Mouse (Mus musculus): ENCODE measurements at regions not wholly inside any gene's neighbourhood (a gene's known extent, or its start where the extent isn't known, plus 50 kb on each side); places are given as distances from the start of the nearest gene placed in this dataset.

GRCm38 (mm10) chr5:99165807-99166360 lies 128.7 kb upstream of the Prkg2 start:
- H3K4me3 ChIP-seq: no peak overlapping the region
- 45% methylated on average over 3 of the region's 3 CpGs for WGBS
- H3K4me1 ChIP-seq: peaks cover 3% of the 10 kb centered on the region; the same call in 1 of the 2 replicates
- H3K4me2 ChIP-seq (replicated peaks): no peak overlapping the region
- no peaks in the 10 kb centered on the region for H3K36me3 ChIP-seq
- H3K9ac ChIP-seq: no peak overlapping the region
- H3K27me3 ChIP-seq: no peaks in the 10 kb centered on the region
- H3K9me3 ChIP-seq (replicated peaks): no peaks in the 10 kb centered on the region
- H3K27ac ChIP-seq: no peak overlapping the region
- no peak for ATAC-seq (ENCODE audit: low FRiP score)

DNA sequence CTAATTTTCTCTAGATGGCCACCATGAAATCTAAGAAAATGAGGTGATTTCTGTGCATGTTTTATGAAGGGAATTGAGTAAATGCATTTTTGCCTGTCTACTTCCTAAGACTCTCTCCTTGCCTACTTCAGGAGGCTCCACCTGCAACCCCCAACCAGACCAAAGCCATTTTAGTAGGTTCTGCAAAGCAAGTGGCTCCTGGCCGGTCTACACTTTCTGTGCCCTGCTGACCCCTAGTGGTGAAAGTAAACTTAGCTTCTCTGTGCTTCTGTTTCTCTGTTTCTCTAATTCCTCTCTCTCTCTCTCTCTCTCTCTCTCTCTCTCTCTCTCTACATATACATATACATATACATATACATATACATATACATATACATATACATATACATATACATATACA lies 120.8 kb upstream of the Prkg2 start:
- no peak overlapping the region for H3K4me2 ChIP-seq (replicated peaks)
- no peaks in the 10 kb centered on the region for H3K27me3 ChIP-seq
- H3K9ac ChIP-seq: no peak overlapping the region
- H3K9me3 ChIP-seq (replicated peaks): no peaks in the 10 kb centered on the region
- H3K4me3 ChIP-seq: no peak overlapping the region
- no peaks in the 10 kb centered on the region for H3K36me3 ChIP-seq
- 0% methylated on average over 1 of the region's 1 CpGs for WGBS
- H3K4me1 ChIP-seq: no peaks in the 10 kb centered on the region
- ATAC-seq (ENCODE audit: low FRiP score): no peak
- H3K27ac ChIP-seq: no peak overlapping the region

DNA sequence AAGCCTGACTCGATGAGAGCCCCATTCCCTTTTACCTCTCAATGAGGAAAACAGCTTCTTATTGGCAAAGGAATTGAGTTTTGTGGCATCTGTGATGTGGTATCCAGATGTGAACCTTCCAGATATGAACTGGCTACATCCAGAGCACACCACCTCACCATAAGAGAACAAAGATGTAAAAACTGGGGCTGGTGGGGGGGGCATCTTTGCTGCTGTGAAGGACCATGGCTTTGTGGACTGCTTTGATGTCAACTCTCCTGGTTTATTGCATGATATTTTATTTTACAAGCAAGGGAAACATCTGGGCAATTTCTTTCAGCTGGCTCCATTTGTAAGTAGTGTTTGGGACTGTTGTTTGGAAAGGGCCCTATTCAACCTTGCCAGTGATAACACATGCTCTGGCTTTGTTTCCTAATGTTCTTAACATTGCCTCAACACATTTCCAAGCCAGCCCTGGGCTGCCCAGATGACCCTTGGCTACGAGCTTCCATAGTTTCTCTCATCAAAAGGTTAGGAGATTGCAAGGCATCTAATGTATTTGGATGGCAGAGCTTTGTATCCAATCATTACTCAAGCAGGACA lies 116.2 kb upstream of the Prkg2 start:
- H3K9ac ChIP-seq: no peak overlapping the region
- WGBS: 81% methylated on average over 2 of the region's 2 CpGs
- no peaks in the 10 kb centered on the region for H3K4me1 ChIP-seq
- no peaks in the 10 kb centered on the region for H3K27me3 ChIP-seq
- no peak overlapping the region for H3K4me2 ChIP-seq (replicated peaks)
- ATAC-seq (ENCODE audit: low FRiP score): no peak
- no peak overlapping the region for H3K4me3 ChIP-seq
- H3K36me3 ChIP-seq: no peaks in the 10 kb centered on the region
- no peak overlapping the region for H3K27ac ChIP-seq
- H3K9me3 ChIP-seq (replicated peaks): no peaks in the 10 kb centered on the region

GRCm38 (mm10) chr5:99152299-99152698 lies 115.1 kb upstream of the Prkg2 start:
- WGBS: 91% methylated on average over 4 of the region's 4 CpGs

GRCm38 (mm10) chr5:99149904-99150303 lies 112.8 kb upstream of the Prkg2 start:
- H3K4me1 ChIP-seq: no peaks in the 10 kb centered on the region
- H3K27ac ChIP-seq: no peak overlapping the region
- H3K4me2 ChIP-seq (replicated peaks): no peak overlapping the region
- H3K9ac ChIP-seq: no peak overlapping the region
- 31% methylated on average over 1 of the region's 1 CpGs for WGBS
- no peaks in the 10 kb centered on the region for H3K27me3 ChIP-seq
- H3K9me3 ChIP-seq (replicated peaks): no peaks in the 10 kb centered on the region
- no peaks in the 10 kb centered on the region for H3K36me3 ChIP-seq
- ATAC-seq (ENCODE audit: low FRiP score): no peak
- H3K4me3 ChIP-seq: no peak overlapping the region

More at GRCm38 (mm10) chr5:99152299-99152698, 115.1 kb upstream of the Prkg2 start:
- Histone ChIP-seq H3K9me3 (replicated peaks) (no peaks in the 10 kb centered on the region), H3K27ac (no peak overlapping the region), H3K36me3 (no peaks in the 10 kb centered on the region), H3K4me1 (no peaks in the 10 kb centered on the region), H3K9ac (no peak overlapping the region), H3K4me2 (replicated peaks) (no peak overlapping the region), H3K4me3 (no peak overlapping the region), H3K27me3 (no peaks in the 10 kb centered on the region)
- ATAC-seq (ENCODE audit: low FRiP score): no peak

DNA sequence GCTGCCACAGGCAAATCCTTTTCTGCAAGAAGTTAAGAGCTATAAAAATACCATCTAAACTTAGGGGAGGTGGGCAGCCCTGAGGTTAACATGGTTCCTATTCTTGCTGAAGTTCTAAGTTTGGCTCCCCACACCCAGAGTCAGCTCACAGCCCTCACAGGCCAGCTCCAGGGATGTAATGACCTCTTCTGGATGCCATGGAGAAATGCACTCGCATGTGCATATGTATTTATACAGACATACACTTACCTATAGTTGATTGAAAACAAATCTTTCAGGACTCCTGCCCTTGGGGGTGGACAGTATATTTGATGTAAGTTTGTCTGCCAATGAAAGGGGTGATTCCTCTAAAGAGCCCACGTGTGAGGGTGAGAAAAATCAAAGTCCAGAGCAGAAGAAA lies 95.5 kb upstream of the Prkg2 start:
- H3K9me3 ChIP-seq (replicated peaks): no peaks in the 10 kb centered on the region
- H3K4me1 ChIP-seq: peaks cover 3% of the 10 kb centered on the region; the same call in 1 of the 2 replicates
- no peaks in the 10 kb centered on the region for H3K27me3 ChIP-seq
- no peak overlapping the region for H3K4me3 ChIP-seq
- WGBS: 80% methylated on average over 2 of the region's 2 CpGs
- H3K27ac ChIP-seq: no peak overlapping the region
- no peak overlapping the region for H3K4me2 ChIP-seq (replicated peaks)
- no peak for ATAC-seq (ENCODE audit: low FRiP score)
- no peak overlapping the region for H3K9ac ChIP-seq
- no peaks in the 10 kb centered on the region for H3K36me3 ChIP-seq

GRCm38 (mm10) chr5:99128628-99129027 lies 91.5 kb upstream of the Prkg2 start:
- peak; percentile 56; the same call in 1 of the 2 replicates for ATAC-seq (ENCODE audit: low FRiP score)
- Histone ChIP-seq H3K9me3 (replicated peaks) (no peaks in the 10 kb centered on the region), H3K9ac (no peak overlapping the region), H3K27me3 (no peaks in the 10 kb centered on the region), H3K27ac (no peak overlapping the region), H3K4me1 (peaks cover 3% of the 10 kb centered on the region; the same call in 1 of the 2 replicates), H3K4me3 (no peak overlapping the region), H3K4me2 (replicated peaks) (no peak overlapping the region), H3K36me3 (no peaks in the 10 kb centered on the region)
- 50% methylated on average over 6 of the region's 6 CpGs for WGBS

DNA sequence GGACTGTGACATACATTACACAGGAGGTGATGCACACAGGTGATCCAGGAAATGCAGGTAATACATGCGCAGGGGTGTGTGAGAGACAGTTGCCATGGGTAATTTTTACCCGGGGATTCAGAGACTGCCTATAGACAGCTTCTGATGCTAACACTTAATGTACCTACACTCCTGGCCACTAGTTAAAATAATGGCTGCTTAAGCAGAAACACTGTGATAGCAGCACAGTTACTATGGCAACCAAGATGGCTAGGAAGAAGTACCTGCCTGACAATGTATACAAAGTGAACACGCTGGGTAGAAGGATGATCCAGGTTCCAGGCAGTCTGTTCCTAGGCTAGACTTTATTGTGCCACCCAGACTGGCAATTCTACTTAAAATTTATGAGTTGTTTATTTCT lies 88.3 kb upstream of the Prkg2 start:
- no peaks in the 10 kb centered on the region for H3K27me3 ChIP-seq
- no peaks in the 10 kb centered on the region for H3K9me3 ChIP-seq (replicated peaks)
- no peak overlapping the region for H3K4me2 ChIP-seq (replicated peaks)
- no peak overlapping the region for H3K27ac ChIP-seq
- H3K4me1 ChIP-seq: peaks cover 3% of the 10 kb centered on the region; the same call in 1 of the 2 replicates
- ATAC-seq (ENCODE audit: low FRiP score): no peak
- no peak overlapping the region for H3K4me3 ChIP-seq
- no peaks in the 10 kb centered on the region for H3K36me3 ChIP-seq
- 91% methylated on average over 3 of the region's 3 CpGs for WGBS
- no peak overlapping the region for H3K9ac ChIP-seq

DNA sequence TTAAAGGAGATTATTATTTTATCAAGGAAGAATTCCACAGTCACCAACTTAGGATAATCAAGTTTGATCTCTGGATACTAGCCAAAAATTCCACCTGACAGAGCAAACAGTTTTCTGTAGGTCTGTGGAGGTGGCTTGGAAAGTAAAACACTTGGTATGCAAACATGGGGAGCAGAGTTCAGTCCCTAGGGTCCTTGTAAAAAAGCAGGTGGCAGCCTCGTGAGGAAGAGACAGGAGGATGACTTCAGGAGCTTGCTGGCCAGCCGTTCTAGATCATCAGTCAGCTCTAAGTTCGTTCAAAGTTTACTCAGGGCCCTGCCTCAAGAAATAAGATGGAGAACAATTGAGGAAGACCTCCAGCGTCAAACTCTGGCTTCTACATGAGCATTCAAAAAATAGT lies 74.6 kb upstream of the Prkg2 start:
- no peak for ATAC-seq (ENCODE audit: low FRiP score)
- Histone ChIP-seq H3K9ac (no peak overlapping the region), H3K36me3 (no peaks in the 10 kb centered on the region), H3K4me2 (replicated peaks) (no peak overlapping the region), H3K27ac (no peak overlapping the region), H3K27me3 (no peaks in the 10 kb centered on the region), H3K4me3 (no peak overlapping the region), H3K4me1 (no peaks in the 10 kb centered on the region), H3K9me3 (replicated peaks) (no peaks in the 10 kb centered on the region)
- 81% methylated on average over 4 of the region's 4 CpGs for WGBS

GRCm38 (mm10) chr5:99111235-99111634 lies 74.1 kb upstream of the Prkg2 start:
- no peaks in the 10 kb centered on the region for H3K27me3 ChIP-seq
- no peaks in the 10 kb centered on the region for H3K4me1 ChIP-seq
- no peaks in the 10 kb centered on the region for H3K36me3 ChIP-seq
- H3K9ac ChIP-seq: no peak overlapping the region
- no peak overlapping the region for H3K4me2 ChIP-seq (replicated peaks)
- 29% methylated on average over 4 of the region's 4 CpGs for WGBS
- peak; percentile 38; the same call in 1 of the 2 replicates for ATAC-seq (ENCODE audit: low FRiP score)
- H3K4me3 ChIP-seq: no peak overlapping the region
- no peaks in the 10 kb centered on the region for H3K9me3 ChIP-seq (replicated peaks)
- no peak overlapping the region for H3K27ac ChIP-seq

DNA sequence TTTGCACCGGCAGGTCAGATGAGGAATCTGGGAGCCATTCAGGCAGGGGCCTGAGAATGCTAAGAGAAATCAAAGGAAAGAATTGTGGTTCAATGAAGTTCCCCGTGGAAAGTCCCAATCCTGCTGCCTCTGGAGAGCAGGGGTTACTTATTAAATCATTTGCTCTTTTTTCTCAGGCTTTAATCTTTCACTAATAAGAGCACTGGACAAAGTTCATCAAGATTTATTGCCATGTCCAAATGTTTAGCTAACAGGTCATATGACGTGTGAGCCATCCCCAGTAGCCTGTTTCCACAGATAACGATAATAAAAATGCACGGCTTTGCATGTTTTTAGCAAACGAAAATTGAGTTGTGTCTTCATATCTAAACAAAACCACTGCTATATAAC lies 62.6 kb upstream of the Prkg2 start:
- H3K4me3 ChIP-seq: no peak overlapping the region
- H3K4me2 ChIP-seq (replicated peaks): no peak overlapping the region
- no peaks in the 10 kb centered on the region for H3K27me3 ChIP-seq
- 92% methylated on average over 6 of the region's 6 CpGs for WGBS
- H3K9me3 ChIP-seq (replicated peaks): no peaks in the 10 kb centered on the region
- no peak for ATAC-seq (ENCODE audit: low FRiP score)
- no peaks in the 10 kb centered on the region for H3K36me3 ChIP-seq
- H3K27ac ChIP-seq: no peak overlapping the region
- H3K9ac ChIP-seq: no peak overlapping the region
- H3K4me1 ChIP-seq: no peaks in the 10 kb centered on the region

- Histone ChIP-seq H3K4me1 (no peaks in the 10 kb centered on the region), H3K36me3 (no peaks in the 10 kb centered on the region), H3K4me3 (no peak overlapping the region), H3K27me3 (no peaks in the 10 kb centered on the region), H3K9me3 (replicated peaks) (no peaks in the 10 kb centered on the region), H3K27ac (no peak overlapping the region), H3K9ac (no peak overlapping the region), H3K4me2 (replicated peaks) (no peak overlapping the region)
- 92% methylated on average over 7 of the region's 7 CpGs for WGBS
- no peak for ATAC-seq (ENCODE audit: low FRiP score)
These were observed 62.0 kb upstream of the Prkg2 start for GRCm38 (mm10) chr5:99099014-99099726.

Data from hindbrain, embryonic 12.5 days (tissue).